Mouse (Mus musculus) liver, embryonic 14.5 days (tissue): ENCODE measurements around the gene Usp9x.

Experiments
- CTCF ChIP-seq: IDR thresholded peaks from 2 replicates; pipeline ENCODE4 v1.5.1; 2016; ENCODE audit warnings: antibody characterized with exemption, low read depth, control low read depth
- EP300 ChIP-seq: IDR thresholded peaks from 2 replicates; pipeline ENCODE4 v1.6.1; 2016; ENCODE audit warnings: antibody characterized with exemption, low read depth

DNA sequence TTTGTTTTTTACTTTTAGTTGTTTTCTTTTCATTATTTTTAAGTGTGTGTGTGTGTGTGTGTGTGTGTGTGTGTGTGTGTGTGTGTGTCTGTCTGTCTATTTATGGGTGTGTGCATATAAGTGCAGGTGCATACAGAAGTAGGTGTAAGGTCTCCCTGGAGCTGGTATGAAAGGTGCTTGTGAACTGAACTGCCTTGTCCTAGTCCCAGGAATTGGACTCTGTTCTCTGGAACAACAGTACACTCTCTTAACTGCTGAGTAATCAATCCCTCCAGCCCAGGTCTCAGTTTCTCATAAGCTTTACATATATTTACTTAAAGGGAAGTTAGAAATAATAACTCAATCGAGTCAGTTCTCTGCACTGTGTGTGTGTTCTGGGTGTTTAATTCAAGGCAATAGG, 25.7 kb downstream of the Usp9x start:
- TF ChIP-seq CTCF (no peak), EP300 (no peak)
